Mouse (Mus musculus) midbrain, postnatal 0 days (tissue): ENCODE measurements around the gene Pik3ap1. TPM values are rescaled to one million over a fixed set of nuclear protein-coding genes. Genes with fewer than 3 reads are reported as not detected.

ENCODE experiments used
- ATAC-seq: fragments of 200-750 bp; cut with Nextera tagmentation; 2 replicates; pipeline ENCODE4 v1.8.0; 2017; ENCODE audit warnings: moderate number of reproducible peaks, mild to moderate bottlenecking, moderate TSS enrichment, moderate library complexity; ENCODE audit not compliant: low FRiP score
- DNase-seq: peaks from one replicate; pipeline ENCODE4 v3.0.0-alpha.2; 2015; ENCODE audit warnings: low spot score
- H3K27ac ChIP-seq: fragments of 300-500 bp; sonication (generic); 2 replicates; pipeline ENCODE4 v1.5.1; 2014; ENCODE audit warnings: low read depth, mild to moderate bottlenecking, low read length, mixed read lengths
- H3K27me3 ChIP-seq: fragments of 300-500 bp; sonication (generic); 2 replicates; pipeline ENCODE4 v1.6.1; 2014; ENCODE audit warnings: low read length, control low read depth, mixed read lengths; ENCODE audit not compliant: insufficient read depth
- H3K36me3 ChIP-seq: fragments of 300-500 bp; sonication (generic); 2 replicates; pipeline ENCODE4 v1.6.1; 2014; ENCODE audit warnings: low read length, control low read depth, mixed read lengths; ENCODE audit not compliant: insufficient read depth
- H3K4me1 ChIP-seq: fragments of 300-500 bp; sonication (generic); 2 replicates; pipeline ENCODE4 v1.6.1; 2014; ENCODE audit warnings: mild to moderate bottlenecking, control low read depth, antibody characterized with exemption, low read length, mixed read lengths; ENCODE audit not compliant: insufficient read depth
- H3K4me2 ChIP-seq: fragments of 300-500 bp; sonication (generic); 2 replicates; pipeline ENCODE4 v1.6.1; 2014; ENCODE audit warnings: low read depth, mild to moderate bottlenecking, low read length, mixed read lengths; ENCODE audit not compliant: poor library complexity, severe bottlenecking
- H3K4me3 ChIP-seq: fragments of 300-500 bp; sonication (generic); 2 replicates; pipeline ENCODE4 v1.5.1; 2014; ENCODE audit warnings: low read depth, mild to moderate bottlenecking, low read length, moderate library complexity
- H3K9ac ChIP-seq: fragments of 300-500 bp; sonication (generic); replicated peaks from 2 replicates; pipeline ENCODE4 v1.6.1; 2014; ENCODE audit warnings: mild to moderate bottlenecking, low read length, moderate library complexity, mixed read lengths; ENCODE audit not compliant: poor library complexity, severe bottlenecking
- H3K9me3 ChIP-seq: fragments of 300-500 bp; sonication (generic); 2 replicates; pipeline ENCODE4 v1.6.1; 2016; ENCODE audit warnings: low read length, control low read depth
- CTCF ChIP-seq: IDR thresholded peaks from 2 replicates; pipeline ENCODE4 v1.5.1; 2016; ENCODE audit warnings: antibody characterized with exemption, mild to moderate bottlenecking
- WGBS: fragments of 180-500 bp; shearing (Covaris S2); extraction: QIAGEN DNeasy Blood & Tissue Kit; methylation state at CpG from one replicate; pipeline ENCODE4 v1.1.7; 2014; 5-methylcytosine and 5-hydroxymethylcytosine counted together
- polyA plus RNA-seq: library from polyadenylated mRNA; unstranded; fragments of >200 nt; fragmentation: Nextera tagmentation; extraction: Ambion mirVana; gene quantifications from 2 replicates; pipeline ENCODE4 v1.2.1, GENCODE M21; 2015
- total RNA-seq: library from RNA; depleted of rRNA; stranded (reverse); fragments of >200 nt; gene quantifications from 2 replicates; pipeline ENCODE4 v1.2.3, GENCODE M21; 2014

Pik3ap1 gene
- total and polyA plus RNA-seq, 2 experiments from 2014 or later: 1.6 to 3.1 TPM

DNA sequence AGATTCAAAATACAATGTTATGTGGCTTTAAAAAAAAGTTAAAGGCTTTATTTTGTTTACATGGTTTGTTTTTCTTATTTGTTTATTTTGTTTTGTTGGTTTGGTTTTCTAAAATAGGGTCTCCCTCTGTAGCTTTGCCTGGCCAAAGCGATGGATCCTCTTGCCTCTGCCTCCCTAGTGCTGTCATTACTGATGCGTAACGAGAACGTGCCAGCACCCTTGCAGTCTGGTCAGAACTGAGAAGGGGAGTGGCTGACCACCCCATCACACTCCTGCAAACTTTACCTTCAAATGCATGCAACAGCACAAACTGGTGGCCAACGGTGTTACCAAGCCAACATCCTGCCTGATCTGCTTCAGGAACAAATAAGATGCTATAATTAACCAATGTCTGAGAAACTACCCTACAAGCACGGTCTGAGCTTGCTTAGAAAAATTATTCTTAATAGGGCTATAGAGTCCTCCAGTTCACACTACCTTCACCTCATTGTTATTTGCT is 42.3 kb downstream of the Pik3ap1 start:
- no peak for TF ChIP-seq CTCF
- no peak overlapping the region for H3K27ac ChIP-seq
- H3K27me3 ChIP-seq: no peaks in the 10 kb centered on the region
- no peak overlapping the region for H3K4me2 ChIP-seq
- H3K4me3 ChIP-seq: no peak overlapping the region
- WGBS: 84% methylated on average over 6 of the region's 6 CpGs
- DNase-seq (no peak), ATAC-seq (no peak)
- H3K9me3 ChIP-seq: no peaks in the 10 kb centered on the region
- no peaks in the 10 kb centered on the region for H3K36me3 ChIP-seq
- H3K9ac ChIP-seq: no peak overlapping the region
- H3K4me1 ChIP-seq: peaks cover 3% of the 10 kb centered on the region; the same call in 1 of the 2 replicates

GRCm38 (mm10) chr19:41341677-41342076 is 43.2 kb downstream of the Pik3ap1 start:
- Histone ChIP-seq H3K36me3 (no peaks in the 10 kb centered on the region), H3K4me2 (no peak overlapping the region), H3K9ac (no peak overlapping the region), H3K4me3 (no peak overlapping the region), H3K9me3 (no peaks in the 10 kb centered on the region), H3K27ac (no peak overlapping the region), H3K27me3 (no peaks in the 10 kb centered on the region), H3K4me1 (peaks cover 3% of the 10 kb centered on the region; the same call in 1 of the 2 replicates)
- TF ChIP-seq CTCF: no peak
- 78% methylated on average over 5 of the region's 5 CpGs for WGBS
- ATAC-seq (no peak), DNase-seq (no peak)

GRCm38 (mm10) chr19:41339020-41339836 is 45.7 kb downstream of the Pik3ap1 start:
- Histone ChIP-seq H3K27me3 (no peaks in the 10 kb centered on the region), H3K4me3 (no peak overlapping the region), H3K9me3 (no peaks in the 10 kb centered on the region), H3K27ac (no peak overlapping the region), H3K4me1 (peaks cover 1% of the 10 kb centered on the region; the same call in 1 of the 2 replicates), H3K4me2 (no peak overlapping the region), H3K36me3 (no peaks in the 10 kb centered on the region), H3K9ac (no peak overlapping the region)
- no peak for TF ChIP-seq CTCF
- ATAC-seq: no peak
- DNase-seq: no peak
- WGBS: 77% methylated on average over 21 of the region's 21 CpGs

GRCm38 (mm10) chr19:41338379-41338778 is 46.5 kb downstream of the Pik3ap1 start:
- no peak overlapping the region for H3K27ac ChIP-seq
- H3K4me2 ChIP-seq: no peak overlapping the region
- no peak overlapping the region for H3K4me3 ChIP-seq
- no peak for ATAC-seq
- no peaks in the 10 kb centered on the region for H3K27me3 ChIP-seq
- no peak for DNase-seq
- WGBS: 82% methylated on average over 6 of the region's 6 CpGs
- TF ChIP-seq CTCF: no peak
- no peak overlapping the region for H3K9ac ChIP-seq
- H3K9me3 ChIP-seq: no peaks in the 10 kb centered on the region
- H3K4me1 ChIP-seq: no peaks in the 10 kb centered on the region
- no peaks in the 10 kb centered on the region for H3K36me3 ChIP-seq

DNA sequence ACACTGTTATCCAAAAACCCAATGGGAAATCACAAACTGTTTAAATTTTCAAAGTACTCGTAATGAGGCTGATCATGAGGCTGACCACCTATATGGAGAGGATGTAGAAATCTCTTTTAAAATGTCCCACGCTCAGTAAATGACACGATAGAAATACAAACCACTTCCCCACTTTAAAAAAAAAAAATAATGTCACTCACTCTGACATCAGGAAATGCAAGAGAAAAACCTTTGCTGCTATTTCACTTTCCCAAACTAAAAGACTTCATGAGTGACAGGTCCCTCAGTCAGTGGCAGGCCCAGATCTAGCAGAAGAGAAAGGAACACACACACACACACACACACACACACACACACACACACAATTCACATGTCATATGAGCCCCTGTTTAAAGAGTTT is 49.2 kb downstream of the Pik3ap1 start:
- Histone ChIP-seq H3K27ac (no peak overlapping the region), H3K9me3 (no peaks in the 10 kb centered on the region), H3K27me3 (no peaks in the 10 kb centered on the region), H3K36me3 (no peaks in the 10 kb centered on the region), H3K4me1 (no peaks in the 10 kb centered on the region), H3K9ac (no peak overlapping the region), H3K4me2 (no peak overlapping the region), H3K4me3 (no peak overlapping the region)
- WGBS: 89% methylated on average over 3 of the region's 3 CpGs
- TF ChIP-seq CTCF: no peak
- DNase-seq: no peak
- no peak for ATAC-seq

DNA sequence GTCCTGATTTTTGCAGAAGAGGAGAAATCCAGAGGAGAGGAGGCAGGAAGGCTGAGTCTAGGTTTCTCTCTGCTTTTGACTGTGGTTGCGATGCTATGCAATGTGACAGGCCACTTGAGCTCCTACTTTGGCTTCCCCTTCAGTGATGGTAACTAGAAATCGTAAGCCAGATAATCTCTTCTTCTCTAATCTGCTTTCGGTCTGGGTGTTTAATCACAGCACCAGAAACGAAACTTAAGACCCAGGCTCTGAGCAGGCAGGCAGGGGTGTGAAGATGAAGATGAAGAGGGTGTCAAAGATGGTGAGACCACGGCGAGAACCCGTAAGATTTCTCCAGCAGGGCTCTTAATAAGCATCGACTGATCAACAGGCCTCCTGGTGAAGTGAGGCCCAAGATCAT is 51.9 kb downstream of the Pik3ap1 start:
- TF ChIP-seq CTCF: no peak
- ATAC-seq: no peak
- no peaks in the 10 kb centered on the region for H3K4me1 ChIP-seq
- H3K9me3 ChIP-seq: no peaks in the 10 kb centered on the region
- DNase-seq: no peak
- H3K9ac ChIP-seq: no peak overlapping the region
- H3K36me3 ChIP-seq: no peaks in the 10 kb centered on the region
- 78% methylated on average over 8 of the region's 8 CpGs for WGBS
- H3K4me3 ChIP-seq: no peak overlapping the region
- no peaks in the 10 kb centered on the region for H3K27me3 ChIP-seq
- no peak overlapping the region for H3K27ac ChIP-seq
- no peak overlapping the region for H3K4me2 ChIP-seq
